Mouse (Mus musculus) thymus, postnatal 4 days (tissue): ENCODE data around the gene Cog6.
A peak's percentile ranks its signal among the peaks of the same experiment; 100 is the strongest.

Experiments
- DNase-seq: peaks from one replicate; pipeline ENCODE4 v3.0.0; 2021

Cog6 gene

DNA sequence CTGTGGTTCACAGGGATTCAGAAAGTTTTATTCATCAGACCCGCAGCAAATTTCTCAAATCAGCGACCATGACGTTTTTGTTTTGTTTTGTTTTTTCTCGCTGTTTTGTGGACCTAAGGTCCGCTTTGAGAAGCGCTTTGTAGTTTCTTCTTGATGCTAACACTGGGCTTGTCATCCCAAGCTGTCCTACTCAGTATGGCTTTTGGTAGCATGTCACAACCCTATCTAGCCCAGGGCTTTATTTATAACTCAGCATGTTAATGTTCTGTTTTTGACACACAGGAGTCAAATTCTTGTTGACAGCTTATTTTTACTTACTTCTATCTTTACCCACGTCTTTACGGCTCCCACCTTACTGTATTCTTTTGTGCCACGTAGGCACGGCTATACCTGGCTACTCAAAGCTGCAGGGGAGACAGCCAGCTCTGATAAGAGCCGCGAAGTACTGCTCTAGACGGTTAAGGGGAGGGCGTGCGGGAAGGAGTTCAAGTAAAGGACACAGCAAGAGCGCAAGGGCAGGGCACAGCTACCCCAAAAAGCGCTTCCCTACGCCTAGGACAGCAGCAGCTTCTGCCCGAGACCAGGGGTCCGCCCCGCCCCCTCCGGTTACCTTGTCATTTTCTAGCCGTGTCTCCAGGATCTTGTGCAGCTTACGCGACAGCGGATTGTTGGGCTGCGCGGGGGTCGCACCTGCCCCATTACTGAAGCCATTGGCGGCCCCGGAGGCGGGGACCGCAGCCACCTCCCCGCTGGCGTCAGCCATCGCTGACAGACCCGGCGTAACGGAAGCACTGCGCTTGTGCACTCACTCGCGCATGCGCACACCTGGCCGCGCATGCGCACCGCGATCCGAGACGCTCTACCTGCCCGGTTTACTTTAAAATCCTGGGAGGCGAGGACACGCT is at the start of gene Cog6:
Gene Cog6 (minus strand): TSS at position 802 of the 905 bp plus-strand sequence.
- DNase-seq, result peak; percentile 87

DNA sequence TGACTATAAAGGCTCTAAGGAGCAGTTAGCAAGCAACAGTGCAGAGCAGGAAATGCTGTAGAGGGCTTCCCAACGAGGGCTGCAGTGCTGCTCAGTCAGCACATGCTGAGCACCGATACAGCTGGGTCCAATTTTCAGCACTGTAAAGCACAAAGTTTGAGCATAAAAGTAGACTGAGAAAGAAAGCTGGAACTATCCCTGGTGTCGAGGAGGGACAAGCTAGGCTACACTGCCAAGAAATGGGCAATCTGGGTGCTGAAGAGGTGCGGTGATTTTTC is 49.0 kb upstream of the Cog6 start:
- DNase-seq, result no peak

- no peak for DNase-seq
These were observed 48.4 kb upstream of the Cog6 start for GRCm38 (mm10) chr3:53065267-53066094.

- no peak for DNase-seq
These were observed 46.5 kb upstream of the Cog6 start for GRCm38 (mm10) chr3:53063423-53064147.

- DNase-seq, result no peak
These were observed 42.9 kb upstream of the Cog6 start for GRCm38 (mm10) chr3:53059959-53060358.

- no peak for DNase-seq
These were observed 39.4 kb upstream of the Cog6 start for GRCm38 (mm10) chr3:53056430-53056829.

DNA sequence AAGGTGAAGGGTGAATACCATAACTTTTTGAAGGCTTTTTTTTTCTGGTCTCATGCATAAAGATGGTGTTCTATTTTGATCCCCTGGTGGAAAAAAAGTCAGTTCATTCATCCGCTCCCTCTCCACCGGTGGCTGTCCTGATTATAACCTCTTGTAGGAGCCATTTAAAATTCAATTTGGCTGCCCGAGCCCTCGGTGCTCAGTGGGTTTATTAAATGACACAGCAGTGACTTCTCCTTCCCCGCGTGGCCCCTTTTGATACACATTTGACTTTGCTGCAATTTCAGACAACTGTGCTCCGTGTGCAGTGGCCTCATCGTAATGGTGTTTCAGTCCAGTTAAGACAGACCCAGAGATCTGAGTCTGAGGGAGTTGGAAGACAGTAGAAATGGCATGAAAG is 35.3 kb upstream of the Cog6 start:
- no peak for DNase-seq

GRCm38 (mm10) chr3:53046371-53046770 is 29.3 kb upstream of the Cog6 start:
- DNase-seq, result no peak

DNA sequence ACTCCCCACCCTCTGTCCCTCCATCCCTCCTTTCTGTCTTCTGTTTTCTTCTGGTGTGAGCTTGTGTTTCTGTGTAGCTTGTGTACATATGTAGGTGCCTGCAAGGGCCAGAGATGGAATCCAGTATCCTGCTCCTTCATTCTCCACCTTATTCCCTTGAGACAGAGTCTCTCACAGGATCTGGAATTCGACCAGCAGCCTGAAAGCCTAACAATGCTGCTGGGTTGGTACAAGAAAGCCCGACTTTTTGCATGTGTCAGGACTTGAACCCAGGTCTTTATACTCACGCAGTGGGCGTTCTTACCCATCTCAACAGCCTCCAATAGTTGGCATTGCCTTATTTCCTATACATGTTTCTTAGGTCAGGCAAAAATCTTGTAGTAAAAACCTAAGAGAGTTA is 28.7 kb upstream of the Cog6 start:
- DNase-seq, result no peak

DNA sequence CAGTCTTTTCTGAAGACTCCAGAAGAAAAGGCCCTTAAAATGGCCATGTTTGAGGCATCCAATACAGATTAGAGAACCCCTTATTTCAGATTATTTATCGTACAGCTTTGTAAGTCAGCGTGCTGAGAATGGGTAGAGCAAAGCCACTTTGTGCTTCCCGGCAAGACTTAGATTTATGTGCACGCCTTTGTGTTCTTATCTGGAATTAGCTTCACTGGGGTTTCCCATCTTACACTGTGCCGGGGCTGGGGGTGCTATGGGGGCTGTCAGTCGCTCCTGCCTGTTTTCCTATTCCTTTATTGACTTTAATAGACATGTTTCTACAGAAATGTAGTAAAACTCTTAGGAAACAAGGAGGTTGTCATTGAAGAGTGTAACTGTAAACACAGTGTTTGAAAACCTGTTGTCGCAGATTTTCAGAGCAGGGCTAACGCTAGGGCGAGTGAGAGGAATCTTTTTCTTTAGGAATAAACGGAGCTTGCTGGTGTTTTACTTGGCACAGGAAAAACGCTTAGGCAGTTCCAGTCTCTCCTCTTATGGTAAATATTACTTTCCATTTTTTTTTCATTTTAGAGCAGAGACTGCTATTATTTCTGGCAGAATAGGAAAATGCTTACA is 27.8 kb upstream of the Cog6 start:
- DNase-seq, result no peak

- DNase-seq, result no peak
These were observed 27.2 kb upstream of the Cog6 start for GRCm38 (mm10) chr3:53044238-53044637.

- no peak for DNase-seq
These were observed 26.3 kb upstream of the Cog6 start for GRCm38 (mm10) chr3:53043206-53043780.

DNA sequence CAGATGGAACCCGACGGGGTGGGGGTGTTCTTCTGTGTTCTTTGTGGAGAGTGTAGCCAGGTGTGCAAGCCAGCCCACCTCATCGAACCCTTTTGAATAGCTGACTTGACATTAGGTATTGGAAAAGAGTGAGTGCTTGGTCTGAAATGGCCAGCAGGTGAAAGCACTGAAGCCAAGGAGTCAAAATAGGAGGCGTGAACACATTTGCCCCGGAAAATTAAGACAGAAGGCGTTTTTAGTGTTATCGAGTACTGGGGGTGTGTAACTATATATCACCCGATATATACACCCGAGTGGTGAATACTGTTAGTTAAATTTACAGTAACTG is 25.2 kb upstream of the Cog6 start:
- no peak for DNase-seq

- DNase-seq, result peak; percentile 64
These were observed 24.6 kb upstream of the Cog6 start, which contains the start of gene Lhfp for GRCm38 (mm10) chr3:53041411-53042239. Gene Lhfp (plus strand): TSS chr3:53041528.

DNA sequence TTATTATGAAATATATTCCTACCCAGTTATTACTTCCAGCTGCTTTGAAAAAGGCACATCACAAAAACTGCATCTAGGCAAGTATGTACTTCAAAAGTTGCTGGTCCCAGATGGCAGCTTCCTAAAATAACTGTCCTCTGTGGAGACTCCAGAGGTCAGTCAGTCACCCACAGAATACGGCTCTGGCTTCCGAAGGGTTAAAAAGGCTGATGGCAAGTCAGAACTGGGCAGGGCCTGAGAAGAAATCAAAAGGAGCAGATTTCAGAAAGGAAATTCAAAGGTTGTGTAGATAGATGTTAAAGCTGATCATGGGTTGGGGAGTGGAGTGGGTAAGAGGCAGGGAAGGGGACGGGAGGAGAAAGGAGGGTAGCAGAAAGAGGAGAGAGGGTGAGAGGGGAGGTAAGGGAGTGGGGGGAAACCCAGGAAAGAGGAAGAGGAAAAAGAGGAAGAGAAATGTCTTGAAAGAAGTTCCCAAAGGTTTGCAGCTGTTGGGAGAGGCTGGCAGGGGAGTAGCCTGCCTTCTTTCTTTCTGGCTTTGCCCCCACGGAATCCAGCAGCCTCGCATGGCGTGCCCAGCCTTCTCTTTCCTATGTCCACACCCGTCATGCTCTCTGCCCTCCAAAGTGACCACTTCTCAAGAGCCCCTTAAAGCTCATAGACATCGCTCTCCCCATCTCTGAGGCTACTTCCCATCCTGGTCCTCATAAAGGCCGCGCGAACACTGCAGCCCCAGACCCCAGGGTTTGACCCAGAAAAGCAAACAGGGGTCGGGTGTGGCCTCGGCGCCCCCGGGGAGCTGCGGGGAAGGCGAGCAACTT is 23.8 kb upstream of the Cog6 start:
- no peak for DNase-seq

GRCm38 (mm10) chr3:53039746-53040145 is 22.7 kb upstream of the Cog6 start:
- no peak for DNase-seq

GRCm38 (mm10) chr3:53038913-53039312 is 21.9 kb upstream of the Cog6 start:
- no peak for DNase-seq

DNA sequence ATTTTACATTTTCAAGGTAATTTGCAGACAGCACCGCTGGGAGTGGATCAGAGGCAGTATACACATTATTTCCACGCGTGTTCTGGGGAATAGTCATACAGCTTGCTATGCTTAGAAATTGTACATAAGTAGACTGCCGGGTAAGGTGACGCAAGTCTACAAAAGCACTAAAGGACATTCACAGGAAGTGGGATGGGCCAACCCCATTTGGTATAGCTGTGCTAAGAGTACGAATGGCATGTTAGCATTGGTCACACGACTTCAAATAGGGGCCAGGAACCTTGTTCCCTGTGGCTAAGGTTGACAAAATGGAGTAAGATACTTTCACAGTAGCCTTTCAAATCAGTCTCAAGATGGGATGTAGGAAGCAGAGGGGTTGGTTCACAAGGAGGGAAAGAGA is 19.9 kb upstream of the Cog6 start:
- DNase-seq, result peak; percentile 18

GRCm38 (mm10) chr3:53036076-53036475 is 19.0 kb upstream of the Cog6 start:
- no peak for DNase-seq

DNA sequence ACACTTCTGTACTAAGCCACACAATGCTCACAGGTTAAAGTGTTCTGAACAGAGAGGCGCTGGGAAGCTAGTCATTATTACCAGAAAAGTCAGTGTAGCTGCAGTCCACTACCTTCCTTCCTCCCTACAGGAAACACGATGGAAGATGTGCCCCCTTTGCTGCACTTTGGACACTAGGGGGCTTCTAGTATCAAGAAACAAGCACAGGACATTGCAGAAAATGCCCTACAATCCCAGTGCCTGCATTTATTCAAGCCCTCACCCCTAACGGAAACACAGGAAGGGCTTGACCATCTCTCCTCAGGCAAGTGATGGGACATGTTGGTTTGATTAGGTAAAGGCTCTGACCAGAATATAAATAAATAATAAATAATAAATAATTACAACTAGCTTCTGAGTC is 16.4 kb upstream of the Cog6 start:
- DNase-seq, result peak; percentile 42

- DNase-seq, result peak; percentile 60
These were observed 15.4 kb upstream of the Cog6 start for GRCm38 (mm10) chr3:53032432-53032831.
